Mouse (Mus musculus): Measurements from ENCODE around the gene Sertad1.
A peak's percentile ranks its signal among the peaks of the same experiment; 100 is the strongest.

DNA sequence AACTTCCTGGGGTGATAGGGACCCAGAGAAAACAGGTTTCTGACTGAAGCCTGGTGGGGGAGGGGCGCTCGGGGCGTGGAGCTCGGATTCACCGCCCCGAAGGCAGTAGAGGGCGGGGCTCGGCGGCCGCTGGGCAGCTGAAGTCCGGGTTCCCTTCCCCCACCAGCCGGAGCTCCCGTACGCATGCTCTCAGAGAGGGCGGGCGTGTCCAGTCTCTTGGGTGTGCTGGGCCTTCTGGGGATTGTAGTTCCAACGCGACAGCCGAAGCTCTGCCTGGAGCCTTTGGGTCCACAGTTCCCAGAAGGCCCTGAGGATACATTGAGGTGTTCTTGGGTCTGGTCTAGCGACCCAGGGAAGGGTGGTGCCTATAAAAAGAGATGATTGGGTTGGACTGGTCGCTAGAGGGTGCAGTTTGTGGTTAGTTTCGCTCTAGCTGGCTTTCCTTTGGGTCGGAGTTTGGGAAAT is 12.2 kb upstream of the Sertad1 start:
- TF ChIP-seq CTCF (conservative IDR thresholded peaks at IDR 0.05; ENCODE audit: insufficient read depth, insufficient read length, low read depth, low read length) (peak; percentile 73), POLR2A (IDR thresholded peaks at IDR 0.05; ENCODE audit: low read depth, low read length) (no peak)

Measured in kidney, adult 2 months (tissue).